Mouse (Mus musculus) heart, embryonic 16.5 days (tissue): ENCODE measurements around the gene Ttc23. TPM values are rescaled to one million over a fixed set of nuclear protein-coding genes. Genes with fewer than 3 reads are reported as not detected.

Source experiments
- ATAC-seq: fragments of 200-750 bp; cut with Nextera tagmentation; replicated peaks from 2 replicates; pipeline ENCODE4 v1.8.0; 2017; ENCODE audit warnings: moderate number of reproducible peaks; ENCODE audit not compliant: insufficient read depth, low FRiP score; ENCODE audit errors: extremely low read depth
- H3K27ac ChIP-seq: fragments of 300-500 bp; sonication (generic); 2 replicates; pipeline ENCODE4 v1.5.1; 2014; ENCODE audit warnings: mild to moderate bottlenecking, low read length, control low read depth, moderate library complexity
- H3K27me3 ChIP-seq: fragments of 300-500 bp; sonication (generic); 2 replicates; pipeline ENCODE4 v1.6.1; 2014; ENCODE audit warnings: low read length, mixed read lengths; ENCODE audit not compliant: control insufficient read depth, insufficient read depth
- H3K36me3 ChIP-seq: fragments of 300-500 bp; sonication (generic); 2 replicates; pipeline ENCODE4 v1.6.1; 2014; ENCODE audit not compliant: control insufficient read depth, insufficient read depth
- H3K4me1 ChIP-seq: fragments of 300-500 bp; sonication (generic); 2 replicates; pipeline ENCODE4 v1.6.1; 2014; ENCODE audit warnings: low read length, mixed read lengths; ENCODE audit not compliant: control insufficient read depth, insufficient read depth
- H3K4me2 ChIP-seq: fragments of 300-500 bp; sonication (generic); 2 replicates; pipeline ENCODE4 v1.6.1; 2014; ENCODE audit warnings: low read depth, mild to moderate bottlenecking, control low read depth, low read length
- H3K4me3 ChIP-seq: fragments of 300-500 bp; sonication (generic); 2 replicates; pipeline ENCODE4 v1.5.1; 2014; ENCODE audit warnings: mild to moderate bottlenecking, control low read depth, low read length
- H3K9ac ChIP-seq: fragments of 300-500 bp; sonication (generic); 2 replicates; pipeline ENCODE4 v1.6.1; 2014; ENCODE audit warnings: low read length, control low read depth
- H3K9me3 ChIP-seq: fragments of 300-500 bp; sonication (generic); replicated peaks from 2 replicates; pipeline ENCODE4 v1.6.1; 2016; ENCODE audit warnings: low read length; ENCODE audit not compliant: control insufficient read depth
- WGBS: fragments of 180-500 bp; shearing (Covaris S2); extraction: QIAGEN DNeasy Blood & Tissue Kit; methylation state at CpG from one replicate; pipeline ENCODE4 v1.1.7; 2014; 5-methylcytosine and 5-hydroxymethylcytosine counted together
- polyA plus RNA-seq: library from polyadenylated mRNA; unstranded; fragments of >200 nt; fragmentation: Nextera tagmentation; extraction: Ambion mirVana; gene quantifications from 2 replicates; pipeline ENCODE4 v1.2.1, GENCODE M21; 2015

The Ttc23 gene
- polyA plus RNA-seq: 17.5 and 18.1 TPM in 2 replicates

DNA sequence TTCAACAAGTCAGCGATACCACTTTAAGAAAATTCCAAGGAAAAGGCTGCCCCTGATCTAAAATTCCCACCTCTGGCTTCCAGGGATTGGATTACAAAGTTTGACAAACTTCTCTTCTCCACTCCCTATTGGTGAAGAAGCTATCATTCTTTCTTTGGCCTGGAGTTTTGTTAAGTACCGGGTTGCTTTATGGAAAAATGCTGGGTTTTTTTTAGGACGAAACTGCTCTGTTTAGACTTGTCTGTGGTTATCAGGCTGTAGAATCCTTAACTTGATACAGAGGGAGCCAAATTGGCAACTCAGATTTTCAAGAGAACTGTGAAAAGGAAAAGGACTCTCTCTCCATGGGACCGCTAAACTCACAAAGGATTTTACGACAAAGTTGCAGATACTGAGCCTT lies at the start of gene Ttc23:
TSS of gene Ttc23 (plus strand) at position 134 of the 400 bp plus-strand sequence.
- no peaks in the 10 kb centered on the region for H3K27me3 ChIP-seq
- no peak for ATAC-seq

DNA sequence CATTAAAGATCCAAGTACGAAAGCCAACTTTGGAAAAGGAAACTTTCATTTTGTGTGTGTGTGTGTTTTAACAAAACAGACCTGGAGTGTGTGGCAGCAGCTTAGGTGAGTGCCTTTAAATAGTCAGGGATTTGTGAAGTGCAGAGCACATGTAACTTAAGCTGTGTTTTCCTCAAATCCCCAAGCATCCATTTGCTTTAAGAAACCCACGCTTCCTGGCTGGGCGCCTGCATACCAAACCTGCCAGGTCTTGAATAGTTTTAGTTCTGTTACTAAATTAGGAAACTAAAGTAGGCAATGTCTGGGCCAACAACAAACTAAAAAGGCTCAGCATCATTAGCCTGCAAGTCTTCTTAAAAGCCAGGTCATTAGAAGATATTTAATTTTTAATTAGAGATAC lies 49.2 kb upstream of the Ttc23 start:
- 52% methylated on average over 3 of the region's 3 CpGs for WGBS
- Histone ChIP-seq H3K4me2 (no peak overlapping the region), H3K4me3 (no peak overlapping the region)

More for the DNA sequence above, at the start of gene Ttc23:
- peaks cover 30% of the 10 kb centered on the region for H3K4me1 ChIP-seq
- WGBS: 12% methylated on average over 5 of the region's 5 CpGs
- H3K4me3 ChIP-seq: peak within 1 kb of the TSS; percentile 81
- peak within 1 kb of the TSS; percentile 82 for H3K9ac ChIP-seq
- H3K36me3 ChIP-seq: no peaks in the 10 kb centered on the region
- no peaks in the 10 kb centered on the region for H3K9me3 ChIP-seq
- peak within 1 kb of the TSS; percentile 76 for H3K27ac ChIP-seq
- H3K4me2 ChIP-seq: peak within 1 kb of the TSS; percentile 73

DNA sequence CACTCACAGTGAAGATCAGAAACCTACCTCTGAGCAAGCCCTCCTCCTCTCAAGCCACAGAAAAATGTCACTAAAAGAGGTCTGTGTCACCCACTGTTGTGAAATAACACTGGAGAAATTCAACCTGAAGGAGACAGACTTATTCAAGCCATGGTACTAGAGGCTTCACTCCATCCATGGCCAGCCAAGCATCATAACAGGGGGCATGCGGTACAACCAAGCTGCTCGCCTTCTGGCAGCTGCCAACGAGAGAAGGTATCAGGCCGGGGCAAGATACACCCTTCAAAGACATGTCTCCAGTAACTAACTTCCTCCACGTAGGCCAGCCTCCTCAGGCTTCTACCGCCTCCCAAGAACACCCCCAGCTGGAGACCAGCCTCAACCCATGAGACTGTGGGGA lies 42.1 kb upstream of the Ttc23 start:
- ATAC-seq: no peak
- no peaks in the 10 kb centered on the region for H3K36me3 ChIP-seq
- H3K9me3 ChIP-seq: no peaks in the 10 kb centered on the region
- 0 out of 2 replicates have a peak, but pooled peaks cover 4% of the 10 kb centered on the region for H3K4me1 ChIP-seq
- H3K4me3 ChIP-seq: no peak overlapping the region
- no peak overlapping the region for H3K4me2 ChIP-seq
- no peaks in the 10 kb centered on the region for H3K27me3 ChIP-seq
- WGBS: 83% methylated on average over 6 of the region's 6 CpGs
- H3K9ac ChIP-seq: no peak overlapping the region
- H3K27ac ChIP-seq: no peak overlapping the region

More for the DNA sequence above, 49.2 kb upstream of the Ttc23 start:
- Histone ChIP-seq H3K4me1 (peaks cover 6% of the 10 kb centered on the region), H3K36me3 (no peaks in the 10 kb centered on the region), H3K9me3 (no peaks in the 10 kb centered on the region), H3K9ac (no peak overlapping the region), H3K27ac (peak overlapping the region; percentile 69), H3K27me3 (no peaks in the 10 kb centered on the region)
- 0 out of 2 replicates have a peak, but pooled peaks have one; percentile 37 for ATAC-seq

DNA sequence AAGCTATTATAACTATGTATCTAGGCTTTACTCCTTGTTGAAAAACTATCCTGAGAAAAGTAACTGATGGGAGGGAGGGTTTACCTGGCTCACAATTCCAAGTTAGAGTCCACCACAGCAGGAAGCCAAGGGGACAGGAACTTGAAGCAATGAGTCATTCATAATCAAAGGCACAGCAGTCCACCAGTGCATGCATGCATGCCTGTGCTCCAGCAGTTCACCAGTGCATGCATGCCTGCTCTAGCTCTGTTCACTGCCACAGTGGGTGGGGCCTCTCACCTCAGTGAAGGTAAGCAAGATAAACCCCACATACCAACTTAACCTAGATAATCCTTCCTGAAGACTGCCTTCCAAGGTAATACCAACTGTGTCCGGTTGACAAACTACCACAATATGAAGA lies 41.0 kb upstream of the Ttc23 start:
- no peak for ATAC-seq

DNA sequence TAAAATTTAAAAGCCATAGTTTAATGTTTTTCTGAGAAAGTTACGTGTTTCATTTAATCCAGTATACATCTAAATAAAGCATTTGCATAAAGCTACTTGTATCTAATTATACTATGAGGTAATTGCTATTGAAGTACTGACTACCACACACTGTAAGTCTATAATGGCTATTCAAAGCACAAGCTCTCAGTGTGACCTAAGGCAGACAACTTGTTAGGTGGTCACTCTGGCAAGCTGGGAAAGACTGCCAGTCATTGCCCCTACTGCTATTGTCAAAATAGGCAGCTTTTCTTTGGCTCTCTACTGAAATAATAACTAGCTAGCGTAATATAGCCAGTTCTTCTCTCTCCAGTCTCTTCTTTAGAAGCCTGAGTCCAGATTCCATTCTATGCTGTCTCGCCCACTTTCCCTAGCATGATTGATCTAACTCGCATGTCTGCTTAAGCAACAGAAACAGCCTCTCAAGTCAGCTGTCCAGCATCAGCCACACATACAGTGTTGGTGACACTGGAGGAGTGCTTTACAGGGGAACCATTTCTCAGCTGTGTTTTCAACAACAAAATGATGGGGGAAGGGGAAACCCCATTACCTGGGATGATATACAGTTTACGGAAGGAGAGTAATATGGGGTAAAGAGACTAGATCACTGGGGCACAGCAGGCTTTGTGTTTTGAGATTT lies 39.4 kb upstream of the Ttc23 start:
- Histone ChIP-seq H3K36me3 (no peaks in the 10 kb centered on the region), H3K27ac (no peak overlapping the region), H3K27me3 (no peaks in the 10 kb centered on the region), H3K9me3 (no peaks in the 10 kb centered on the region), H3K9ac (no peak overlapping the region), H3K4me1 (0 out of 2 replicates have a peak, but pooled peaks cover 4% of the 10 kb centered on the region), H3K4me2 (no peak overlapping the region), H3K4me3 (no peak overlapping the region)
- ATAC-seq: no peak
- WGBS: 54% methylated on average over 5 of the region's 5 CpGs

More for the DNA sequence above, 41.0 kb upstream of the Ttc23 start:
- Histone ChIP-seq H3K36me3 (no peaks in the 10 kb centered on the region), H3K27me3 (no peaks in the 10 kb centered on the region), H3K4me2 (no peak overlapping the region), H3K9ac (no peak overlapping the region), H3K9me3 (no peaks in the 10 kb centered on the region), H3K4me1 (0 out of 2 replicates have a peak, but pooled peaks cover 4% of the 10 kb centered on the region), H3K27ac (no peak overlapping the region), H3K4me3 (no peak overlapping the region)
- 80% methylated on average over 1 of the region's 1 CpGs for WGBS

DNA sequence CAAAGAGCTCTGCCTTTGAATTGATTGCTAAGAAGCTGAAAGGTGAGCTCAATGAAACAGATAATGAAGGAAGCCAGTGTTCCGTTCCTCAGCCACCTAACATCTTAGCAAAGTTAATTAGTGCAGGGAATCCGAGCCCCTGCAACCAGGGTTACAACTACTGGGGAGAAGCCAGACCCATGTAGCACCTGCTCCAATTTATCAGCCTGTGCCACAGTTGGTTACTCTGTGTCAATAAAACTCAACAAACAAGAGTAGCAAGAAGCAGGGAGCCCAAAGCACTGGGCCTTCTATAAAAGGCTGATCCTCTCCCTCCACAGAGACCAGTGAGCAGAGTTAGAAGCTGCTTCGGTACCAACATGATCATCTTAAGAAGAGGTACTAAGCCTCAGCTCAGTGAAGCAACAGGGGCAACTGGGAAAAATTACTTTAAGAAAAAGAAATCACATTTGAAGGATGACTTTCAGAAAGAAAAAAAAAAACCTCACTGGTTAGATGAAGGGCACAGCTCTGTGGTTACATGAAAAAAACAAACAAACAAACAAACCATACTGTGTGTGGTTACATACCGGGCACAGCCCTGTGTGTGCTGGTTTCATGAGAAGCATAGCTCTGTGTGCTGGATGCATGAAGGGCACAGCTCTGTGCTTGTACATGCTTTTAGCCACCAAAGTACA lies 38.7 kb upstream of the Ttc23 start:
- H3K4me3 ChIP-seq: no peak overlapping the region
- H3K9me3 ChIP-seq: no peaks in the 10 kb centered on the region
- H3K36me3 ChIP-seq: no peaks in the 10 kb centered on the region
- ATAC-seq: no peak
- H3K4me2 ChIP-seq: no peak overlapping the region
- 68% methylated on average over 4 of the region's 4 CpGs for WGBS
- H3K9ac ChIP-seq: no peak overlapping the region
- no peak overlapping the region; the same call in 1 of the 2 replicates for H3K27ac ChIP-seq
- no peaks in the 10 kb centered on the region for H3K27me3 ChIP-seq
- peaks cover 9% of the 10 kb centered on the region for H3K4me1 ChIP-seq

DNA sequence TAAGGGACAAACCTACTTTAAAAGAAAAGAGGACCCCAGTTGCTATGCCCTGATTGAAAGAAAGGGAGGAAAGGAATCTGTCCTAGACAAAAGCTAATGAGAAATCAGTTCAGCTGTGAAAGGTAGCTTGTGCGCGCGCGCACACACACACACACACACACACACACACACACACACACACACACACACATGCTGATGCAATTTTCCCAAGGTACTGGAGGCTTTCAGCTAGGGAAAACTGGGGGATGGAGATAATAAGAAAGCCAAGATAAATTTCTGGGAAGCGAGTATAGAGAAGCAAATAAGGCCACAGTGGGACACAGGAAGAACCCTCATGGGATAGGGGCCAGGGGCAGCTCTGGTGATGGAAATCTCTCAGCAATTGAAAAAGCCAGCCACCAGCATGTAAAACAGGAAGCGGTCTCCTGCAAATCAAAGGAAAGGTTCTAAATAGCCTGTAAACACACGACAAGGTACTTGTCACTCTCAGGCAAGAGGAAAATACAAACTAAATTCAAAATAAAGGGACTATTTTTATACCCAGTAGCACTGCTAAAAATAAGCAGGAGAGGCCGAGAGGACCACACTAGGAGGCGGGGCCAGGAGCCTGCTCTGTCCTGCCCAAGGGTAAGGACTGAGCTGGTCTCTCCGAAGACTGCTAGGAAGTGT lies 33.3 kb upstream of the Ttc23 start:
- peak overlapping the region; percentile 39; the same call in 1 of the 2 replicates for H3K4me2 ChIP-seq
- 35% methylated on average over 10 of the region's 10 CpGs for WGBS
- H3K36me3 ChIP-seq: no peaks in the 10 kb centered on the region
- H3K4me3 ChIP-seq: peak overlapping the region; percentile 6; the same call in 1 of the 2 replicates
- H3K27ac ChIP-seq: peak overlapping the region; percentile 90
- no peak overlapping the region for H3K9ac ChIP-seq
- peak; percentile 87 for ATAC-seq
- peaks cover 26% of the 10 kb centered on the region for H3K4me1 ChIP-seq
- H3K9me3 ChIP-seq: no peaks in the 10 kb centered on the region
- H3K27me3 ChIP-seq: no peaks in the 10 kb centered on the region

DNA sequence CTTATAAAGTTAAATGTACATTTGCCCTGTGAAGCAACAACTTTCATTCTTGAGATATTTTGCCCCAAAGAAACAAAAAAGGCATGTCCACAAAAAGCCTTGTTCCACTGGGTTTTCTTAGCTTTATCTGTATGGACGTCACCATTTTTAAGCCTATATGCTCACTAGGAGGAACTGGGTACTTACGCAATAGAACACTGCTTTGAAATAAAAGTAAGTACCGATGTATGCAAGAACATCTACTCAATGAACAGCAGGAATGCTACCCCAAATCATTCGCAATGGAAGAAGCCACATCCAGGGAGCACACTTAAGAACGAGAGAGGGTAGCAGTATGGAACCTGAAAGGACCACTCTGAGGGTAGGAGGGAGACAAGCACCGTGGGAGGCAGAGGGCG lies 32.7 kb upstream of the Ttc23 start:
- Histone ChIP-seq H3K9ac (no peak overlapping the region), H3K4me3 (no peak overlapping the region), H3K4me1 (peaks cover 26% of the 10 kb centered on the region), H3K4me2 (peak overlapping the region; percentile 39; the same call in 1 of the 2 replicates), H3K27ac (peak overlapping the region; percentile 90), H3K27me3 (no peaks in the 10 kb centered on the region), H3K36me3 (no peaks in the 10 kb centered on the region), H3K9me3 (no peaks in the 10 kb centered on the region)
- ATAC-seq: no peak; the same call in 1 of the 2 replicates
- WGBS: 74% methylated on average over 7 of the region's 7 CpGs
